Mouse (Mus musculus) small intestine, adult 2 months (tissue): ENCODE results near the gene Smim11.

Experiments used
- CTCF ChIP-seq: fragments of 200-500 bp; IDR thresholded peaks from 2 replicates; pipeline ENCODE4 v1.5.1; 2012; ENCODE audit warnings: low read depth, mild to moderate bottlenecking, control low read depth, inconsistent platforms, low read length, moderate library complexity, mixed read lengths; ENCODE audit not compliant: insufficient replicate concordance, insufficient read length; ENCODE audit errors: extremely low read depth
- POLR2A ChIP-seq: fragments of 200-500 bp; IDR thresholded peaks from 2 replicates; pipeline ENCODE4 v1.6.1; 2012; ENCODE audit warnings: low read depth, mild to moderate bottlenecking, control low read depth, inconsistent platforms, low read length, moderate library complexity

- TF ChIP-seq CTCF (no peak), POLR2A (no peak)
These were observed 44.1 kb downstream of the Smim11 start for GRCm38 (mm10) chr16:92345177-92345576.
